Mouse (Mus musculus) CH12.LX (cell line): ENCODE results near the gene H1fx. TPM values are rescaled to one million over a fixed set of nuclear protein-coding genes. Genes with fewer than 3 reads are reported as not detected.

Experiments used
- DNase-seq: peaks from one replicate; pipeline ENCODE4 v3.0.0-alpha.2; 2013; ENCODE audit errors: extremely low read depth
- H3K27ac ChIP-seq: 2 replicates; pipeline ENCODE4 v1.5.1; 2012; ENCODE audit warnings: low read depth, mild to moderate bottlenecking, control low read depth, moderate library complexity; ENCODE audit not compliant: insufficient read depth
- H3K27me3 ChIP-seq: replicated peaks from 2 replicates; pipeline ENCODE3; 2012; ENCODE audit warnings: inconsistent platforms
- H3K36me3 ChIP-seq, 2 experiments: replicated peaks in 1 of 2; 2 replicates each; pipeline versions ENCODE3 to v1.6.1; 2012; ENCODE audit warnings: inconsistent platforms in 1 of 2, low read length in 1 of 2, mild to moderate bottlenecking in 1 of 2, mixed read lengths in 1 of 2, moderate library complexity in 1 of 2; ENCODE audit not compliant: control insufficient read depth in 1 of 2, insufficient read depth in 1 of 2
- H3K4me1 ChIP-seq, 2 experiments: 2 replicates each; pipeline ENCODE4 v1.6.1; 2012; ENCODE audit warnings: inconsistent platforms in 1 of 2, moderate library complexity in 1 of 2; ENCODE audit not compliant: insufficient read depth in 2 of 2, control insufficient read depth in 1 of 2
- H3K4me2 ChIP-seq: 2 replicates; pipeline ENCODE4 v1.6.1; 2012; ENCODE audit warnings: low read depth, mild to moderate bottlenecking, control low read depth; ENCODE audit not compliant: poor library complexity, insufficient read depth, severe bottlenecking
- H3K4me3 ChIP-seq, 3 experiments: fragments of 150-350 bp in 1 of 3; sonication (generic) in 1 of 3; replicated peaks in 1 of 3; 2 replicates each; pipeline versions ENCODE3 to v1.5.1; 2011 to 2012; ENCODE audit warnings: low read depth in 2 of 3, low read length in 2 of 3, mild to moderate bottlenecking in 2 of 3, moderate library complexity in 2 of 3, control low read depth in 1 of 3, improper control_type of control experiment in 1 of 3, inconsistent platforms in 1 of 3, mixed read lengths in 1 of 3; ENCODE audit not compliant: poor library complexity in 1 of 3
- H3K79me2 ChIP-seq: replicated peaks from 2 replicates; pipeline ENCODE4 v1.6.1; 2012; ENCODE audit warnings: mild to moderate bottlenecking, moderate library complexity; ENCODE audit not compliant: control insufficient read depth, poor library complexity, insufficient read depth, severe bottlenecking; ENCODE audit errors: extremely low read depth
- H3K9ac ChIP-seq: 2 replicates; pipeline ENCODE4 v1.6.1; 2012; ENCODE audit warnings: low read depth, mild to moderate bottlenecking, control low read depth, moderate library complexity; ENCODE audit not compliant: insufficient read depth
- H3K9me3 ChIP-seq: replicated peaks from 2 replicates; pipeline ENCODE3; 2012; ENCODE audit warnings: low read length, inconsistent platforms, mixed read lengths
- BHLHE40 ChIP-seq: IDR thresholded peaks from 2 replicates; pipeline ENCODE4 v1.6.1; 2011; ENCODE audit warnings: mild to moderate bottlenecking, low read depth, low read length, improper control_type of control experiment
- CHD1 ChIP-seq: IDR thresholded peaks from 2 replicates; pipeline ENCODE4 v1.6.1; 2012; ENCODE audit warnings: low read depth, low read length, improper control_type of control experiment, inconsistent platforms
- CTCF ChIP-seq, 2 experiments: IDR thresholded peaks in 1 of 2; conservative IDR thresholded peaks in 1 of 2; 2 replicates each; pipeline ENCODE4 v1.5.1; 2011 to 2012; ENCODE audit warnings: low read depth in 2 of 2, low read length in 2 of 2, improper control_type of control experiment in 1 of 2, inconsistent platforms in 1 of 2, mild to moderate bottlenecking in 1 of 2, moderate library complexity in 1 of 2
- ELF1 ChIP-seq: IDR thresholded peaks from 2 replicates; pipeline ENCODE4 v1.6.1; 2014; ENCODE audit warnings: low read depth, mild to moderate bottlenecking, inconsistent platforms, low read length, improper control_type of control experiment
- GABPA ChIP-seq: IDR thresholded peaks from 2 replicates; pipeline ENCODE4 v1.6.1; 2012; ENCODE audit warnings: low read depth, low read length, improper control_type of control experiment, inconsistent platforms; ENCODE audit not compliant: insufficient replicate concordance
- IRF4 ChIP-seq: IDR thresholded peaks from 2 replicates; pipeline ENCODE4 v1.6.1; 2014; ENCODE audit warnings: low read depth, mild to moderate bottlenecking, inconsistent platforms, low read length, improper control_type of control experiment
- JUND ChIP-seq: conservative IDR thresholded peaks from 2 replicates; pipeline ENCODE4 v1.6.1; 2011; ENCODE audit warnings: low read depth, low read length, improper control_type of control experiment
- MAFK ChIP-seq: IDR thresholded peaks from 2 replicates; pipeline ENCODE4 v1.6.1; 2011; ENCODE audit warnings: low read length, improper control_type of control experiment; ENCODE audit not compliant: insufficient replicate concordance
- MAZ ChIP-seq: IDR thresholded peaks from 2 replicates; pipeline ENCODE4 v1.6.1; 2012; ENCODE audit warnings: low read depth, mild to moderate bottlenecking, inconsistent platforms, low read length, improper control_type of control experiment, moderate library complexity
- MYC ChIP-seq: IDR thresholded peaks from 2 replicates; pipeline ENCODE4 v1.6.1; 2011; ENCODE audit warnings: low read depth, mild to moderate bottlenecking, improper control_type of control experiment, low read length
- NRF1 ChIP-seq: IDR thresholded peaks from 2 replicates; pipeline ENCODE4 v1.6.1; 2014; ENCODE audit warnings: low read depth, mild to moderate bottlenecking, inconsistent platforms, low read length, improper control_type of control experiment, moderate library complexity
- PAX5 ChIP-seq: IDR thresholded peaks from 2 replicates; pipeline ENCODE4 v1.6.1; 2012; ENCODE audit warnings: low read length, inconsistent platforms, mixed read lengths
- POLR2A ChIP-seq: IDR thresholded peaks from 2 replicates; pipeline ENCODE4 v1.6.1; 2011; ENCODE audit warnings: low read depth, mild to moderate bottlenecking, improper control_type of control experiment, low read length
- RCOR1 ChIP-seq: conservative IDR thresholded peaks from 2 replicates; pipeline ENCODE4 v1.6.1; 2012; ENCODE audit warnings: low read depth, mild to moderate bottlenecking, inconsistent platforms, low read length, improper control_type of control experiment
- TBP ChIP-seq: conservative IDR thresholded peaks from 2 replicates; pipeline ENCODE4 v1.6.1; 2011; ENCODE audit warnings: low read depth, low read length, improper control_type of control experiment
- TCF12 ChIP-seq: IDR thresholded peaks from 2 replicates; pipeline ENCODE4 v1.6.1; 2014; ENCODE audit warnings: low read depth, mild to moderate bottlenecking, inconsistent platforms, low read length, improper control_type of control experiment
- UBTF ChIP-seq: IDR thresholded peaks from 2 replicates; pipeline ENCODE4 v1.6.1; 2012; ENCODE audit warnings: low read depth, mild to moderate bottlenecking, inconsistent platforms, low read length, improper control_type of control experiment, moderate library complexity
- USF1 ChIP-seq: IDR thresholded peaks from 2 replicates; pipeline ENCODE4 v1.6.1; 2014; ENCODE audit warnings: low read depth, mild to moderate bottlenecking, inconsistent platforms, low read length, improper control_type of control experiment
- USF2 ChIP-seq: conservative IDR thresholded peaks from 2 replicates; pipeline ENCODE4 v1.6.1; 2011; ENCODE audit warnings: low read depth, low read length, improper control_type of control experiment
- ZC3H11A ChIP-seq: IDR thresholded peaks from 2 replicates; pipeline ENCODE4 v1.6.1; 2012; ENCODE audit warnings: low read depth, mild to moderate bottlenecking, inconsistent platforms, low read length, improper control_type of control experiment
- ZKSCAN1 ChIP-seq: IDR thresholded peaks from 2 replicates; pipeline ENCODE4 v1.6.1; 2012; ENCODE audit warnings: low read depth, inconsistent platforms, low read length, improper control_type of control experiment, borderline replicate concordance
- ZNF384 ChIP-seq: IDR thresholded peaks from 2 replicates; pipeline ENCODE4 v1.6.1; 2012; ENCODE audit warnings: low read depth, low read length, improper control_type of control experiment, inconsistent platforms
- dilution Hi-C: fragments of 300-500 bp; cut with MboI; formaldehyde crosslinking; loops from 2 replicates; pipeline ENCODE4 v1.14.3; 2020; ENCODE audit warnings: low sequenced_read_pairs; ENCODE audit not compliant: extremely low pct_unique_long_range_greater_than_20kb, extremely low pct_ligation_motif_present
- in situ Hi-C: fragments of 300-500 bp; cut with MboI; formaldehyde crosslinking; loops from 3 replicates; pipeline ENCODE4 v1.14.3; 2019; ENCODE audit warnings: low sequenced_read_pairs, low pct_ligation_motif_present, low pct_unique_long_range_greater_than_20kb, mixed read lengths
- polyA plus RNA-seq: library from polyadenylated mRNA; unstranded; fragments of >175 nt; gene quantifications from 2 replicates; pipeline ENCODE4 v1.2.1, GENCODE M21; 2012; ENCODE audit warnings: low read depth; ENCODE audit not compliant: insufficient read length
- total RNA-seq, 2 experiments: library from RNA; depleted of rRNA; stranded (reverse); fragments of 300-350 nt in 1 of 2; fragments of >200 nt in 1 of 2; gene quantifications; 2 replicates each; pipeline ENCODE4 v1.2.3; 2012 to 2014

The H1fx gene
- total and polyA plus RNA-seq, 3 experiments = 0.08 TPM; not detected in 2

GRCm38 (mm10) chr6:87937178-87937788, 44.2 kb downstream of the H1fx start:
- in situ Hi-C loops = no loop called here
- H3K4me3 ChIP-seq = no peak overlapping the region
- peaks cover 0 to 9% of the 10 kb centered on the region in 2 experiments for H3K36me3 ChIP-seq
- peaks cover 0 to 5% of the 10 kb centered on the region in 2 experiments; a peak in 2 of 4 replicates for H3K4me1 ChIP-seq
- H3K27ac ChIP-seq = no peak overlapping the region
- H3K9me3 ChIP-seq = no peaks in the 10 kb centered on the region
- TF ChIP-seq PAX5 = no peak
- no peak for TF ChIP-seq USF2
- TF ChIP-seq RCOR1 = no peak
- TF ChIP-seq USF1 = no peak
- no peak for TF ChIP-seq GABPA
- TF ChIP-seq IRF4 = no peak
- no peak for TF ChIP-seq ELF1
- no peak for TF ChIP-seq MAZ
- TF ChIP-seq UBTF = no peak
- no peak for TF ChIP-seq BHLHE40
- TF ChIP-seq CHD1 = no peak
- no peak for TF ChIP-seq ZKSCAN1
- no peak for TF ChIP-seq NRF1
- no peak for TF ChIP-seq MAFK
- TF ChIP-seq CTCF (conservative IDR thresholded peaks at IDR 0.05 in 1 of 2, IDR thresholded peaks at IDR 0.05 in 1 of 2; ENCODE audit: low read depth in 2 of 2, low read length in 2 of 2) = no peak
- no peak for TF ChIP-seq ZC3H11A
- TF ChIP-seq MYC = no peak
- no peak for TF ChIP-seq TBP
- TF ChIP-seq POLR2A = no peak
- TF ChIP-seq, all 38 proteins: peak for 0
- H3K27me3 ChIP-seq = no peaks in the 10 kb centered on the region
- dilution Hi-C loops = no loop called here
- no peak overlapping the region for H3K9ac ChIP-seq
- H3K79me2 ChIP-seq = no peaks in the 10 kb centered on the region
- DNase-seq = no peak
- no peak overlapping the region for H3K4me2 ChIP-seq

DNA sequence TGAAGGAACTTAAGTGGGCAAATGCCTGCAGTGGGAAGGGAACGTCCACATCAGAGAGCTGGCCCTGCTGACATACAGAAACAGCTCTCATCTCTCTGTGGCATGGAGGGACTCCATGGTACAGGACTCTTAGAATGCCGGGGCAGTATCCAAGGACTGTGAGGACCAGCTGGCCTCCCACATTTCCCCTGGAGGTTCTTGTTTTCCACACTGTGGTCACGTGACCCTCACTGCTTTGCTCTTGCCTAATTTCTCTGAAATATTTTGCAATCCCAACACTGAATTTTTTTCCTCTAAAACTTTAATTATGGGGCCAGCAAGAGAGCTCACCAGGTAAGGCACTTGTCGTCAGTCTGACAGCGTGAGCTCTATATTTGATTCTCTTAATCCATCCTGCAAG, 46.4 kb downstream of the H1fx start:
- Histone ChIP-seq H3K9ac (no peak overlapping the region), H3K27ac (no peak overlapping the region), H3K27me3 (no peaks in the 10 kb centered on the region), H3K9me3 (peaks cover 8% of the 10 kb centered on the region)
- TF ChIP-seq NRF1 (no peak), ZNF384 (no peak), JUND (no peak), PAX5 (no peak), ELF1 (no peak), TCF12 (no peak), POLR2A (no peak)
- TF ChIP-seq, all 38 proteins: peak for 0
- H3K4me2 ChIP-seq = no peak overlapping the region
- in situ Hi-C loops (no loop called here), dilution Hi-C loops (no loop called here)
- no peak overlapping the region for H3K4me3 ChIP-seq
- no peaks in the 10 kb centered on the region for H3K79me2 ChIP-seq
- no peak for DNase-seq
- peaks cover 0 to 9% of the 10 kb centered on the region in 2 experiments for H3K36me3 ChIP-seq
- peaks cover 0 to 5% of the 10 kb centered on the region in 2 experiments; a peak in 2 of 4 replicates for H3K4me1 ChIP-seq

Other genes starting within 250 kb of the H1fx start
- not detected in 2 replicates for gene Gp9, start 203.6 kb downstream of the H1fx start, total RNA-seq (2012; rRNA removed)
- not detected in 2 replicates for gene Gp9, start 203.6 kb downstream of the H1fx start, total RNA-seq (2014; rRNA removed)
- not detected in 2 replicates for gene Gp9, start 203.6 kb downstream of the H1fx start, polyA plus RNA-seq
- 10.3 and 11.4 TPM in 2 replicates for gene Rab43, start 169.5 kb downstream of the H1fx start, total RNA-seq (2012; rRNA removed)
- 2.8 and 4.3 TPM in 2 replicates for gene Rab43, start 169.5 kb downstream of the H1fx start, total RNA-seq (2014; rRNA removed)
- gene Rab43, start 169.5 kb downstream of the H1fx start, polyA plus RNA-seq = 16.1 and 23.4 TPM in 2 replicates
- 13.0 and 15.7 TPM in 2 replicates for gene Gm45140, start 145.8 kb downstream of the H1fx start, total RNA-seq (2012; rRNA removed)
- 4.3 and 5.5 TPM in 2 replicates for gene Gm45140, start 145.8 kb downstream of the H1fx start, total RNA-seq (2014; rRNA removed)
- 25.7 and 37.6 TPM in 2 replicates for gene Gm45140, start 145.8 kb downstream of the H1fx start, polyA plus RNA-seq
- 43.8 and 67.7 TPM in 2 replicates for gene Isy1, start 142.8 kb downstream of the H1fx start, total RNA-seq (2012; rRNA removed)
- gene Isy1, start 142.8 kb downstream of the H1fx start, total RNA-seq (2014; rRNA removed) = 77.4 and 84.2 TPM in 2 replicates
- 140 and 204 TPM in 2 replicates for gene Isy1, start 142.8 kb downstream of the H1fx start, polyA plus RNA-seq
- 558 and 652 TPM in 2 replicates for gene Cnbp, start 130.5 kb downstream of the H1fx start, total RNA-seq (2012; rRNA removed)
- gene Cnbp, start 130.5 kb downstream of the H1fx start, total RNA-seq (2014; rRNA removed) = 838 and 876 TPM in 2 replicates
- gene Cnbp, start 130.5 kb downstream of the H1fx start, polyA plus RNA-seq = 649 and 743 TPM in 2 replicates
- 85.1 and 99.3 TPM in 2 replicates for gene Copg1, start 93.8 kb downstream of the H1fx start, total RNA-seq (2012; rRNA removed)
- gene Copg1, start 93.8 kb downstream of the H1fx start, total RNA-seq (2014; rRNA removed) = 75.6 and 78.3 TPM in 2 replicates
- gene Copg1, start 93.8 kb downstream of the H1fx start, polyA plus RNA-seq = 81.3 and 91.9 TPM in 2 replicates
- 8.4 and 11.8 TPM in 2 replicates for gene Hmces, start 67.7 kb downstream of the H1fx start, total RNA-seq (2012; rRNA removed)
- 0.31 and 0.73 TPM in 2 replicates for gene Hmces, start 67.7 kb downstream of the H1fx start, total RNA-seq (2014; rRNA removed)
- 0.99 and 1.4 TPM in 2 replicates for gene Hmces, start 67.7 kb downstream of the H1fx start, polyA plus RNA-seq
- gene Rab7, start 63.6 kb upstream of the H1fx start, total RNA-seq (2012; rRNA removed) = 58.6 and 64.1 TPM in 2 replicates
- 56.4 and 68.9 TPM in 2 replicates for gene Rab7, start 63.6 kb upstream of the H1fx start, total RNA-seq (2014; rRNA removed)
- gene Rab7, start 63.6 kb upstream of the H1fx start, polyA plus RNA-seq = 361 and 367 TPM in 2 replicates
- gene Rpn1, start 102.8 kb upstream of the H1fx start, total RNA-seq (2012; rRNA removed) = 260 and 327 TPM in 2 replicates
- gene Rpn1, start 102.8 kb upstream of the H1fx start, total RNA-seq (2014; rRNA removed) = 299 and 366 TPM in 2 replicates
- 320 and 339 TPM in 2 replicates for gene Rpn1, start 102.8 kb upstream of the H1fx start, polyA plus RNA-seq
- not detected in 2 replicates for gene Gata2, start 212.3 kb upstream of the H1fx start, total RNA-seq (2012; rRNA removed)
- not detected in 2 replicates for gene Gata2, start 212.3 kb upstream of the H1fx start, total RNA-seq (2014; rRNA removed)
- not detected in 2 replicates for gene Gata2, start 212.3 kb upstream of the H1fx start, polyA plus RNA-seq
- not detected in 2 replicates for gene Dnajb8, start 240.6 kb upstream of the H1fx start, total RNA-seq (2012; rRNA removed)
- not detected in 2 replicates for gene Dnajb8, start 240.6 kb upstream of the H1fx start, total RNA-seq (2014; rRNA removed)
- gene Dnajb8, start 240.6 kb upstream of the H1fx start, polyA plus RNA-seq = not detected in 2 replicates